Mouse (Mus musculus): ENCODE results near the gene Pgm3. TPM values are rescaled to one million over a fixed set of nuclear protein-coding genes. Genes with fewer than 3 reads are reported as not detected.

Gene Pgm3
- total RNA-seq, 4 experiments from 2014 or later: 17.9 to 21.1 (median 18.7) TPM

GRCm38 (mm10) chr9:86570261-86570890 lies 1.3 kb downstream of the Pgm3 start:
- no peak for DNase-seq (ENCODE audit: low spot score in 2 of 2)

- DNase-seq (ENCODE audit: low spot score in 2 of 2): no peak
Observed at GRCm38 (mm10) chr9:86569314-86569910, 2.2 kb downstream of the Pgm3 start.

- no peak for DNase-seq (ENCODE audit: low spot score in 2 of 2)
Observed at GRCm38 (mm10) chr9:86560543-86560942, 11.1 kb downstream of the Pgm3 start.

- DNase-seq (ENCODE audit: low spot score in 2 of 2): no peak
Observed at GRCm38 (mm10) chr9:86554641-86555040, 17.0 kb downstream of the Pgm3 start.

GRCm38 (mm10) chr9:86553886-86554285 lies 17.8 kb downstream of the Pgm3 start:
- no peak for DNase-seq (ENCODE audit: low spot score in 2 of 2)

- DNase-seq (ENCODE audit: low spot score in 2 of 2): no peak
Observed at GRCm38 (mm10) chr9:86550717-86551116, 20.9 kb downstream of the Pgm3 start.

GRCm38 (mm10) chr9:86549637-86550162 lies 21.9 kb downstream of the Pgm3 start:
- DNase-seq (ENCODE audit: low spot score in 2 of 2): no peak

- DNase-seq (ENCODE audit: low spot score in 2 of 2): no peak
Observed at GRCm38 (mm10) chr9:86544559-86544958, 27.1 kb downstream of the Pgm3 start.

- no peak for DNase-seq (ENCODE audit: low spot score in 2 of 2)
Observed at GRCm38 (mm10) chr9:86543451-86543850, 28.2 kb downstream of the Pgm3 start.

- DNase-seq (ENCODE audit: low spot score in 2 of 2): no peak
Observed at GRCm38 (mm10) chr9:86534071-86534470, 37.6 kb downstream of the Pgm3 start.

GRCm38 (mm10) chr9:86525600-86525999 lies 46.0 kb downstream of the Pgm3 start:
- DNase-seq (ENCODE audit: low spot score in 2 of 2): no peak

GRCm38 (mm10) chr9:86522335-86522734 lies 49.3 kb downstream of the Pgm3 start:
- DNase-seq (ENCODE audit: low spot score in 2 of 2): no peak

- DNase-seq (ENCODE audit: low spot score in 2 of 2): no peak
Observed at GRCm38 (mm10) chr9:86514798-86515197, 56.8 kb downstream of the Pgm3 start.

GRCm38 (mm10) chr9:86514390-86514789 lies 57.3 kb downstream of the Pgm3 start:
- DNase-seq (ENCODE audit: low spot score in 2 of 2): no peak

GRCm38 (mm10) chr9:86513733-86514132 lies 57.9 kb downstream of the Pgm3 start:
- DNase-seq (ENCODE audit: low spot score in 2 of 2): no peak

- no peak for DNase-seq (ENCODE audit: low spot score in 2 of 2)
Observed at GRCm38 (mm10) chr9:86507437-86507836, 64.2 kb downstream of the Pgm3 start.

Other genes with a start within 250 kb of the Pgm3 start
- gene Ube2cbp, start 106.9 kb downstream of the Pgm3 start, total RNA-seq (2022): 1 to 10 TPM; 6.2 to 9.4 (median 7.9) TPM
- 10 to 100 TPM; 53.2 to 62.0 (median 57.5) TPM for gene Dop1a, start 104.7 kb downstream of the Pgm3 start, total RNA-seq (2022)
- 10 to 100 TPM; 28.6 to 32.2 (median 30.4) TPM for gene Rwdd2a, start 149 bp upstream of the Pgm3 start, total RNA-seq (2022)
- 10 to 100 TPM; 50.5 to 62.9 (median 52.2) TPM for gene Me1, start 124.1 kb upstream of the Pgm3 start, total RNA-seq (2022)
- 1 to 10 TPM; 2.0 to 2.7 (median 2.3) TPM for gene Prss35, start 171.8 kb upstream of the Pgm3 start, total RNA-seq (2022)